Mouse (Mus musculus) spleen, embryonic (tissue): ENCODE measurements around the gene Nmb.

Source experiments
- CTCF ChIA-PET: fragments of 350-600 bp; sonication (Branson Sonifier 250); formaldehyde crosslinking; loops from one replicate; lab custom pipeline; 2022; lab: Charles Lee

Nmb gene

GRCm38 (mm10) chr7:80862475-80862874 lies 42.4 kb downstream of the Nmb start:
- CTCF ChIA-PET = no interaction called here

GRCm38 (mm10) chr7:80860729-80861274 lies 44.1 kb downstream of the Nmb start, which contains the start of gene Zscan2:
Gene Zscan2 (plus strand): TSS chr7:80860920.
- CTCF ChIA-PET = interaction anchor here (0.5 to 0.8 kb wide), 4 partner anchors 14 to 165 kb away, joined by 3 to 7 read pairs (median 4); no protein-coding TSS in a partner anchor

GRCm38 (mm10) chr7:80860227-80860626 lies 44.6 kb downstream of the Nmb start:
- CTCF ChIA-PET = interaction anchor here (0.6 to 0.8 kb wide), 3 partner anchors 27 to 165 kb away, joined by 3 to 7 read pairs (median 3); no protein-coding TSS in a partner anchor

- CTCF ChIA-PET = interaction anchor here (0.7 to 1.0 kb wide), 2 partner anchors 175 to 203 kb away, joined by 3 to 4 read pairs; no protein-coding TSS in a partner anchor
These were observed 47.7 kb downstream of the Nmb start for GRCm38 (mm10) chr7:80857181-80857580.

- CTCF ChIA-PET = interaction anchor here (0.6 to 0.7 kb wide), 2 partner anchors 55 to 132 kb away, joined by 5 to 6 read pairs; no protein-coding TSS in a partner anchor
These were observed 49.6 kb downstream of the Nmb start for GRCm38 (mm10) chr7:80855316-80855715.

- CTCF ChIA-PET = interaction anchor here (0.6 kb wide), 1 partner anchor 11 kb away, joined by 8 read pairs; no protein-coding TSS in a partner anchor
These were observed 51.7 kb downstream of the Nmb start for GRCm38 (mm10) chr7:80853218-80853617.
